ENCODE assay signal across 11 mouse cellular contexts in genomic region chr9:21132102-21132775, GRCm38 (mm10). TPM values are rescaled to one million over a fixed set of nuclear protein-coding genes. Genes with fewer than 3 reads are reported as not detected.
DNase-seq lines count a peak whose midpoint lies in the region; ATAC-seq and TF ChIP-seq lines count a peak whose summit lies in the region.
"Had no signal": no experiment of that assay in that cellular context is flagged by ENCODE, and none has a peak within 500 bp of the region (broad histone marks: within the 10 kb centered on the region; RNA-seq: fewer than 3 reads in every experiment).

No protein-coding gene starts in this region.

- no peak overlapping the region for H3K4me3 ChIP-seq in heart, embryonic 11.5 days (ENCODE audit: low read depth, low read length)
- H3K4me3 ChIP-seq in lung, embryonic 14.5 days (ENCODE audit: low read depth, low read length) = no peak overlapping the region
- 0 out of 4 replicates have a peak overlapping the region, but pooled peaks have one; percentile 0 to 1 for H3K4me3 ChIP-seq in MEL (ENCODE audit: control insufficient read depth in 1 of 2, insufficient read depth in 1 of 2, low read depth in 2 of 2, low read length in 2 of 2)
- H3K4me3 ChIP-seq in liver, embryonic 13.5 days (replicated peaks) = peak overlapping the region; percentile 68; the same call in 1 of the 2 replicates

- 78% methylated on average over 12 of the region's 12 CpGs for WGBS in heart, embryonic 11.5 days (ENCODE audit: insufficient replicate concordance)
- 80% methylated on average over 12 of the region's 12 CpGs for WGBS in lung, embryonic 14.5 days
- 59% methylated on average over 12 of the region's 12 CpGs for WGBS in liver, embryonic 13.5 days (ENCODE audit: insufficient replicate concordance)

- peaks cover 8% of the 10 kb centered on the region for H3K79me2 ChIP-seq in MEL (ENCODE audit: control insufficient read depth, insufficient read depth, low read length, poor library complexity)

- H3K4me2 ChIP-seq in heart, embryonic 11.5 days = no peak overlapping the region; the same call in 1 of the 2 replicates
- H3K4me2 ChIP-seq in lung, embryonic 14.5 days = no peak overlapping the region
- H3K4me2 ChIP-seq in liver, embryonic 13.5 days = peak overlapping the region; percentile 79

- DNase-seq in heart, adult 11 months = peak; percentile 87
- DNase-seq in lung, embryonic 14.5 days = peak; percentile 20
- no peak for DNase-seq in lung, adult 18-20 months
- peak; percentile 92 for DNase-seq in MEL (ENCODE audit: low read depth, low spot score)
- DNase-seq in liver, embryonic 13.5 days = no peak
- DNase-seq in embryo, embryonic 9.5 days (ENCODE audit: extremely low spot score) = no peak
- no peak for DNase-seq in left cerebral cortex, adult 9 months (ENCODE audit: low spot score in 2 of 2)
- DNase-seq: right cerebral cortex, adult 18-20 months had no signal

- H3K4me1 ChIP-seq in heart, embryonic 11.5 days (ENCODE audit: control insufficient read depth, insufficient read depth, low read length) = 0 out of 2 replicates have a peak, but pooled peaks cover 4% of the 10 kb centered on the region
- 0 out of 2 replicates have a peak, but pooled peaks cover 3% of the 10 kb centered on the region for H3K4me1 ChIP-seq in lung, embryonic 14.5 days (ENCODE audit: insufficient read depth)
- peaks cover 4 to 32% of the 10 kb centered on the region in 2 experiments for H3K4me1 ChIP-seq in MEL (ENCODE audit: control insufficient read depth in 1 of 2, insufficient read depth in 2 of 2, low read length in 2 of 2)
- peaks cover 47% of the 10 kb centered on the region for H3K4me1 ChIP-seq in liver, embryonic 13.5 days (replicated peaks)

- no peak overlapping the region for H3K27ac ChIP-seq in heart, embryonic 11.5 days (ENCODE audit: low read depth, low read length)
- H3K27ac ChIP-seq in lung, embryonic 14.5 days (ENCODE audit: low read depth) = no peak overlapping the region
- H3K27ac ChIP-seq in MEL (ENCODE audit: control insufficient read depth, low read depth, low read length) = no peak overlapping the region
- H3K27ac ChIP-seq in liver, embryonic 13.5 days = no peak overlapping the region

- no peak for TF ChIP-seq POLR2A in MEL (IDR thresholded peaks at IDR 0.05; ENCODE audit: control insufficient read depth in 1 of 2, insufficient read depth in 1 of 2, low read depth in 1 of 2, low read length in 2 of 2, poor library complexity in 1 of 2)

- no peaks in the 10 kb centered on the region for H3K9me3 ChIP-seq in heart, embryonic 11.5 days (replicated peaks; ENCODE audit: control insufficient read depth, low read length)
- no peaks in the 10 kb centered on the region for H3K9me3 ChIP-seq in lung, embryonic 14.5 days (ENCODE audit: low read depth, low read length)
- no peaks in the 10 kb centered on the region for H3K9me3 ChIP-seq in MEL (replicated peaks; ENCODE audit: insufficient read depth, low read length)
- H3K9me3 ChIP-seq in liver, embryonic 13.5 days (replicated peaks) = no peaks in the 10 kb centered on the region
- H3K9me3 ChIP-seq: G1E; hindbrain, embryonic 15.5 days had no signal

- no peak for TF ChIP-seq RAD21 in MEL (IDR thresholded peaks at IDR 0.05; ENCODE audit: low read depth, low read length)

- H3K27me3 ChIP-seq in heart, embryonic 11.5 days (ENCODE audit: control insufficient read depth, insufficient read depth, low read length) = no peaks in the 10 kb centered on the region
- H3K27me3 ChIP-seq in lung, embryonic 14.5 days (ENCODE audit: insufficient read depth, low read length) = no peaks in the 10 kb centered on the region
- H3K27me3 ChIP-seq in MEL (ENCODE audit: control insufficient read depth in 1 of 2, insufficient read depth in 2 of 2, low read length in 2 of 2) = no peaks in the 10 kb centered on the region
- H3K27me3 ChIP-seq in liver, embryonic 13.5 days = no peaks in the 10 kb centered on the region
- H3K27me3 ChIP-seq: hindbrain, embryonic 15.5 days had no signal

- no peak for TF ChIP-seq EP300 in MEL (IDR thresholded peaks at IDR 0.05; ENCODE audit: low read depth in 1 of 2, low read length in 2 of 2)

- H3K9ac ChIP-seq in heart, embryonic 11.5 days (ENCODE audit: low read depth, low read length) = no peak overlapping the region
- no peak overlapping the region for H3K9ac ChIP-seq in lung, embryonic 14.5 days
- H3K9ac ChIP-seq in MEL (ENCODE audit: control insufficient read depth, low read depth, low read length, poor library complexity, severe bottlenecking) = peak overlapping the region; percentile 10; the same call in 1 of the 2 replicates
- no peak overlapping the region for H3K9ac ChIP-seq in liver, embryonic 13.5 days

- ATAC-seq in heart, embryonic 11.5 days (replicated peaks; ENCODE audit: insufficient number of reproducible peaks, low FRiP score, low TSS enrichment) = no peak
- ATAC-seq in lung, embryonic 14.5 days (ENCODE audit: insufficient read depth) = no peak
- no peak for ATAC-seq in liver, embryonic 13.5 days (ENCODE audit: low read depth)

- H3K36me3 ChIP-seq in heart, embryonic 11.5 days (ENCODE audit: control insufficient read depth, insufficient read depth, low read length) = no peaks in the 10 kb centered on the region
- peaks cover under 1% of the 10 kb centered on the region; the same call in 1 of the 2 replicates for H3K36me3 ChIP-seq in lung, embryonic 14.5 days (ENCODE audit: insufficient read depth)
- H3K36me3 ChIP-seq in MEL (ENCODE audit: control insufficient read depth in 1 of 2, insufficient read depth in 2 of 2, low read length in 2 of 2) = peaks cover 3 to 27% of the 10 kb centered on the region in 2 experiments; a peak in 3 of 4 replicates
- 0 out of 2 replicates have a peak, but pooled peaks cover 6% of the 10 kb centered on the region for H3K36me3 ChIP-seq in liver, embryonic 13.5 days
- H3K36me3 ChIP-seq: hindbrain, embryonic 15.5 days had no signal

- TF ChIP-seq CTCF in lung, embryonic 14.5 days (IDR thresholded peaks at IDR 0.05; ENCODE audit: low read depth) = 0 out of 2 replicates have a peak, but pooled peaks have one; percentile 26
- peak in 1 of 3 experiments; percentile 57; a peak in 2 of 6 replicates for TF ChIP-seq CTCF in MEL (IDR thresholded peaks at IDR 0.05 in 2 of 3, conservative IDR thresholded peaks at IDR 0.05 in 1 of 3; ENCODE audit: control insufficient read depth in 1 of 3, insufficient read depth in 1 of 3, low read depth in 2 of 3, low read length in 3 of 3, poor library complexity in 1 of 3, severe bottlenecking in 1 of 3)

TF ChIP-seq in MEL, 35 proteins besides CTCF, POLR2A, EP300 and RAD21 (continues in another document):
- no peak for TF ChIP-seq RCOR1 (IDR thresholded peaks at IDR 0.05; ENCODE audit: low read depth, low read length)
- no peak for TF ChIP-seq UBTF (IDR thresholded peaks at IDR 0.05; ENCODE audit: borderline replicate concordance, insufficient read depth, low read depth, low read length)
- TF ChIP-seq MXI1 (IDR thresholded peaks at IDR 0.05; ENCODE audit: low read depth, low read length) = no peak
- TF ChIP-seq MYB (IDR thresholded peaks at IDR 0.05; ENCODE audit: low read depth, low read length) = no peak
- TF ChIP-seq BHLHE40 (IDR thresholded peaks at IDR 0.05; ENCODE audit: borderline replicate concordance, low read depth, low read length) = no peak
- no peak for TF ChIP-seq NRF1 (IDR thresholded peaks at IDR 0.05; ENCODE audit: insufficient read depth, low read depth, low read length, poor library complexity, severe bottlenecking)

RNA-seq across cellular contexts. Expression of gene Tyk2, which starts 1.2 kb away (rescaled TPM):
- 9.4 and 10.9 TPM in 2 replicates for polyA plus RNA-seq in heart, embryonic 11.5 days (2014; fragmentation: Nextera tagmentation; extraction: Ambion mirVana)
- 9.5 and 12.5 TPM in 2 replicates for polyA plus RNA-seq in lung, embryonic 14.5 days (2014; fragmentation: Nextera tagmentation; extraction: Ambion mirVana)
- total RNA-seq in MEL (2012; rRNA removed) = 43.8 and 45.6 TPM in 2 replicates
- 10 to 100 TPM in 1 of 2 experiments, not detected in 1; 63.3 TPM for polyA plus RNA-seq in MEL (2012; ENCODE audit: insufficient read depth in 1 of 2, insufficient read length in 2 of 2, low read depth in 1 of 2, low replicate concordance in 2 of 2, missing spikeins in 1 of 2)
- polyA plus RNA-seq in liver, embryonic 13.5 days (2015; fragmentation: Nextera tagmentation; extraction: Ambion mirVana) = 6.2 and 7.2 TPM in 2 replicates

RNA-seq across cellular contexts. Expression of gene Cdc37, which starts 17.5 kb away (rescaled TPM):
- polyA plus RNA-seq in heart, embryonic 11.5 days (2014; fragmentation: Nextera tagmentation; extraction: Ambion mirVana) = 254 and 266 TPM in 2 replicates
- 352 and 353 TPM in 2 replicates for polyA plus RNA-seq in lung, embryonic 14.5 days (2014; fragmentation: Nextera tagmentation; extraction: Ambion mirVana)
- total RNA-seq in MEL (2012; rRNA removed) = 751 and 779 TPM in 2 replicates
- polyA plus RNA-seq in MEL (2012; ENCODE audit: insufficient read depth in 1 of 2, insufficient read length in 2 of 2, low read depth in 1 of 2, low replicate concordance in 2 of 2, missing spikeins in 1 of 2) = 1,000 to 10,000 TPM in 1 of 2 experiments, 100 to 1,000 TPM in 1; 914 to 1,631 TPM
- polyA plus RNA-seq in liver, embryonic 13.5 days (2015; fragmentation: Nextera tagmentation; extraction: Ambion mirVana) = 170 and 200 TPM in 2 replicates

RNA-seq across cellular contexts. Expression of gene Pde4a, which starts 33.3 kb away (rescaled TPM):
- polyA plus RNA-seq in heart, embryonic 11.5 days (2014; fragmentation: Nextera tagmentation; extraction: Ambion mirVana) = 7.6 and 8.3 TPM in 2 replicates
- polyA plus RNA-seq in lung, embryonic 14.5 days (2014; fragmentation: Nextera tagmentation; extraction: Ambion mirVana) = 8.4 and 9.4 TPM in 2 replicates
- 13.8 and 16.6 TPM in 2 replicates for total RNA-seq in MEL (2012; rRNA removed)
- 10 to 100 TPM; 45.6 to 53.9 TPM for polyA plus RNA-seq in MEL (2012; ENCODE audit: insufficient read depth in 1 of 2, insufficient read length in 2 of 2, low read depth in 1 of 2, low replicate concordance in 2 of 2, missing spikeins in 1 of 2)
- 2.0 and 2.1 TPM in 2 replicates for polyA plus RNA-seq in liver, embryonic 13.5 days (2015; fragmentation: Nextera tagmentation; extraction: Ambion mirVana)

RNA-seq across cellular contexts. Expression of gene Raver1, which starts 40.4 kb away (rescaled TPM):
- polyA plus RNA-seq in heart, embryonic 11.5 days (2014; fragmentation: Nextera tagmentation; extraction: Ambion mirVana) = 53.6 and 57.8 TPM in 2 replicates
- 106 and 113 TPM in 2 replicates for polyA plus RNA-seq in lung, embryonic 14.5 days (2014; fragmentation: Nextera tagmentation; extraction: Ambion mirVana)
- 50.0 and 60.1 TPM in 2 replicates for total RNA-seq in MEL (2012; rRNA removed)
- polyA plus RNA-seq in MEL (2012; ENCODE audit: insufficient read depth in 1 of 2, insufficient read length in 2 of 2, low read depth in 1 of 2, low replicate concordance in 2 of 2, missing spikeins in 1 of 2) = 100 to 1,000 TPM in 1 of 2 experiments, not detected in 1; 291 TPM
- polyA plus RNA-seq in liver, embryonic 13.5 days (2015; fragmentation: Nextera tagmentation; extraction: Ambion mirVana) = 18.4 and 27.0 TPM in 2 replicates

RNA-seq across cellular contexts. Expression of gene Gm38431, which starts 40.4 kb away (rescaled TPM):
- polyA plus RNA-seq in heart, embryonic 11.5 days (2014; fragmentation: Nextera tagmentation; extraction: Ambion mirVana) = 1.2 and 1.9 TPM in 2 replicates
- polyA plus RNA-seq in lung, embryonic 14.5 days (2014; fragmentation: Nextera tagmentation; extraction: Ambion mirVana) = 2.3 and 3.0 TPM in 2 replicates
- 42.1 and 47.8 TPM in 2 replicates for total RNA-seq in MEL (2012; rRNA removed)
- 100 to 1,000 TPM in 1 of 2 experiments, 10 to 100 TPM in 1; 38.9 to 191 TPM for polyA plus RNA-seq in MEL (2012; ENCODE audit: insufficient read depth in 1 of 2, insufficient read length in 2 of 2, low read depth in 1 of 2, low replicate concordance in 2 of 2, missing spikeins in 1 of 2)
- polyA plus RNA-seq in liver, embryonic 13.5 days (2015; fragmentation: Nextera tagmentation; extraction: Ambion mirVana) = 1.3 and 1.6 TPM in 2 replicates

Comparison
In these comparisons a context has a peak if more than half of its experiments do, and no peak if none do; other contexts are left out.
1. DNase-seq: peak in heart, adult 11 months (single experiment), lung, embryonic 14.5 days (single experiment) and MEL (single experiment); none in lung, adult 18-20 months (0 of 2), liver, embryonic 13.5 days (single experiment), embryo, embryonic 9.5 days (single experiment) and left cerebral cortex, adult 9 months (0 of 2).
2. H3K4me3 ChIP-seq: peak in MEL (2 of 2) and liver, embryonic 13.5 days (single experiment); none in heart, embryonic 11.5 days (single experiment) and lung, embryonic 14.5 days (single experiment).